Mouse (Mus musculus) heart, adult 18-20 months (tissue): ENCODE measurements around the gene Phf21a. TPM values are rescaled to one million over a fixed set of nuclear protein-coding genes. Genes with fewer than 3 reads are reported as not detected.
"Not testable (repeated sequence)": the region's sequence is repeated elsewhere in the genome, so short reads cannot be mapped to it uniquely, and the experiment has no call there.

Experiments used
- DNase-seq, 2 experiments: peaks; one replicate each; pipeline ENCODE4 v3.0.0; 2021 to 2022; ENCODE audit warnings: mixed read lengths in 1 of 2
- total RNA-seq, 2 experiments: library from RNA; stranded (reverse); gene quantifications; 2 replicates each; pipeline ENCODE4 v1.2.3; 2021

The Phf21a gene
- total RNA-seq, 2 experiments from 2014 or later, result 23.8 to 25.3 TPM

GRCm38 (mm10) chr2:92384101-92384500 lies 291.2 kb downstream of the Phf21a start:
- no peak for DNase-seq

DNA sequence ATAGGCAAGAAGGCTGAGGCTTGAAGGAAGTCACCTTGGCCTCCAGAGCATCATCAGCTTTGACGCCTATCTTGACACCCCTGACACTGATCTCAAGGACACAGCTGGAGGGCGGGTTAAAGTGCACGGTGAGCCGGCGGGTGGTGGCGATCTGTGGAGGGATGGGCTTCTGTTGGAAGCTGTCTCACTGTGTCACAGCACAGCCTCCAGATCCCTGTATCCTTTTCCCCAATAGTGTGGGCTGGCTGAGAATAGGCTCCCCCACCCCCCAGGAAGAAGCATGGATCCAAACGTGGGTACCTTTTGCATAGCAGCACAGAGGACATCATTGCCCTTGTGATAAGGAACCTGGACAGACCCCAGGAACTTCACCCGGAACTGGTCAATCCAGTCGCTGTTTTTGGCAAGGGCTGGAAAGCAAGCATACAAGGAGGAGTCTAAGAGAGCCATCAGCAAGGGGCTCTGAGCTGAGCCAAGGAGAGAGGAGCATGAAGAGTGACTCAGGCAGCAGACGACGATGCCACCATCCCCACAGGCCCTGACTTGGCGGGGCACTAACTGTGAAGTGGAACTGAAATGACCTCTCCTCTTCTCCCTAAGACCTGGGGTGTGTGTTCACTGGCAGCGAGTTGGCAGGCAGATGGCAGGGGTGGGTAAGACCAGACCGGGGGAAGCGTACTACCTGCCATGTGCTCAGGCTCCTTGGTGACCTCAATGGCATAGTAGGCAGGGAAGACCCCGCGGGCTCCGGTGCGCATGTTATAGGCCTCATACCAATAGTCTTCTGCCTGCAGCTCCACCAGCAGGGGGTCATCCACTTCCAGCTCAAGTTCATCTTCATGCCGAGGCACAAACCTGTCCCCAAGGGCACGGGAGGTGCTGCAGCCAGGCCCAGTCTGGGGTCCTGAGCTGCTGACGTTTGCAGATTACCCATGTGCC lies 292.5 kb downstream of the Phf21a start:
- no peak for DNase-seq

DNA sequence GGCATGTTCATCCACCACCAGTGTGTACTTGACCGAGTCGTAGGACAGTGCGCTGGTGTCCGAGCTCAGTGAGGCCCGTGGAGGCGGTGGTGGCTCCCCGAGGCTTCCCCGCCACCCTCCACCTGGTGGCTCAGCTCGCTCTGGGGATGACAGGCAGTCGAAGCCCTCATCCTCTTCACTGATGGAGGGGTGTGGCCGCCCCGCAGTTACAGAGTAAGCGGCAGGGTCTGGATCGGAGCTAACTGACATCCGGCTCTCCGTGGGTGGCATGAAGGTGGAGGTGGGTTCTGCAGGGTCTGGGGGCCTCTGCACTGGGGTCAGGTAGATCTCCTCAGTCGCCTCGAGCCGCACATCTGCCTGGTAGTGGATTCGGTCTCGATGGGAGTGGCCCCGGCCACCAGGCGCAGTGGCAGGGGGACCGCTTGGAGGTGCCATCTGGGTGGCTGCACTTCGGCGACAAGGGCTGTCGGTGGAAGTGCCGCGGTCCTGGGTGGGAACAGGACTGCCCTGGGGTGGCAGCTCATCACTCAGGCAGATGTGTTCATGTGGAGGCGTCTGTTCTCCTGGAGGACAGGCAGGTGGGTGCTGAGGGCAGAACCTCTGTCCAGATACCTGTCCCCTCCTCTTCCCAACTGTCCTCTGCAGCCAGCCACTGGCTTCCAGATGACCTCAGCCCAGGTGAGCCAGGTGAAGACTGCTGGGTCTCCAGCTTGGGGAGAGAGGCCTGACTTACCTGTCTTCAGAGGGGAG lies 294.1 kb downstream of the Phf21a start:
- DNase-seq, result no peak

- peak in 1 of 2 experiments; percentile 21 for DNase-seq
Observed at GRCm38 (mm10) chr2:92387646-92388045, 294.7 kb downstream of the Phf21a start.

DNA sequence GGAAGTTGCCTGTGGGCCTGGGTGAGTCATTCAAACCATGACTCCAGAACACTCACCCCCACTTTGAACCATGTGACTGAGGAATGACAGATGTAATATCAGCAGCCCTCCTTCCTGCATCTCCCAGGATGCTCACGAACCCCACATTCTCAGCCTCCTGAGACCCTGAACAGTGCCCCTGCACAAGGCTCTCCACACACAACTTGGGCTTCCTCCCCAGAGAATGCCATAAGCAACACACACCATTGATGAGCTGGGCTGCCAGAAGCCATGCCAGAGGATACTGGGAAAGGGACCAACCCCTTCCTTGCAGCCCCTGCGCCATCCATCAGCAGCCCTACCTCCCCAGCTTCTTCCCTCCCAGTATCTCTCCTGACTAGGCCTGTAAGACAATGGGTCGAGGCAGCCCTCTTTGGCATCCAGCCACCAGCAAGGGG lies 295.2 kb downstream of the Phf21a start:
- DNase-seq, result no peak

DNA sequence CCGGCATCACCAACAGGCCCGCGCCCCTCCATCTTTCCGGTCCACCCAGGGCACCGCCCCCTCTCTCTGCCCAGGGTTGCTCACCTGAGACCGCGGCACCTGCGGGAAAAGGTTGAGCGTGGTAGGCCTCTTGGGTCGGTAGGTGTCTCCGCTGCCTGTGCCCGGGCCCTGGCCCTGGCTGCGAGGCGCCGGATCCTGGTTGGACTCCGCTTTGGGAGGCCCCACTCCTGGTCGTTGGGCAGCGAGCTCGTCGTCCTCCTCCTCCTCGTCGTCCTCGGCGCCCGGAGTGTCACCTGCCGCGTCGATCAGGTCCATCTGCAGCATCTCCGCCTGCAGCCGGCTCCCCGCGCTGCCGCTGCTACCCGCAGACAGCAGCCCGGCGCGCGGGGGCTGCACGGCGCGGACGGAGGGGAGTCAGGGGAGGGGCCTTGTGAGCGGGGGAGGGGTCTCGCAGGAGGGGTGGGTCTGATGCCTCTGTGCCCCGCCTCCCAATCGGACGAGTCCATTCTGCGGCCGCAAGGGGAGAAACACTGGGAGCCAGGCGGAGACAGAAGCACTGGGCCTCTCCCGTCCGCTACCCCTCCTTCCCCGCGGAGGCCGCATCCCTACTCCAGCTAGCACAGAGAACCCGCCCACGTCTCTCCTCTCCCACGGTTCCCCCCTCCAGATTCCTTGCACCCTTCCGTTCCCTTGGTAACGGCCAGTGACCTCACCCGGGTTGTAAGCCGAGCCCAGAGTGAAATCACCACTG lies 296.1 kb downstream of the Phf21a start:
- DNase-seq, result peak; percentile 86 to 91

GRCm38 (mm10) chr2:92389645-92390044 lies 296.7 kb downstream of the Phf21a start:
- no peak for DNase-seq

DNA sequence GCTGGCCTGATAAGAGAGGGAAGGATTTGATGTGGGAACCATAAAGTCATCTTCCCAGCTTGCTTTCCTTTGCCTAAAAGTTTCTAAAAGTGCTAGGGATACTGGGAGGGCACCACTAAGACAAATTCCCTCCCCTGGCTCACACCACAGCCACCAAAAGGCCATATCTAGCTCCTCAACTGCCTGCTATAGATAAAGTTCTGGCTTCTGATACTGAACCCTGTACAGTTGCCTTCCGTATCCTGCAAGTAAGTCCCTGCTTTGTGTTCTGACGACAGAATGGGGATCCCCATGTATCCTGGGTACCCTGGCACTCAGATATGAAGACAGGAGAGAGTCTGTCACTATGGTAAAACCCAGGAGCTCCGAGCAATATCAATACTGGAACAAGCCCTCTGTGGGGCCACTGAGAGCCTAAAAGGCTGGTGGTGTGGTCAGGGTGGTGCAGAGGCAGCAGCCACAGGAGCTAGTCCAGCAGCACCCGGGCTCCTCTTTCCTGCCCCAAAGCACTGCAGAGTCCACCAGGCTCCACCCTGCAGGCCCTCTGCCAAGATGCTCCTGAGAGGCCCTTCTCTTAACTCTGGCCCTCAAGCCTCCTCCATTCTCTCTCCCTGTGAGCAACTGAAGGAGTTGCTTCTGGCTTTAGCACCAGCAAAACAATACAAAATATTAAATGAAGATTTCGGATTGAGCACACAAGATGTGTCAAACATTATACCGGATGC lies 297.5 kb downstream of the Phf21a start:
- peak; percentile 42 to 51 for DNase-seq

DNA sequence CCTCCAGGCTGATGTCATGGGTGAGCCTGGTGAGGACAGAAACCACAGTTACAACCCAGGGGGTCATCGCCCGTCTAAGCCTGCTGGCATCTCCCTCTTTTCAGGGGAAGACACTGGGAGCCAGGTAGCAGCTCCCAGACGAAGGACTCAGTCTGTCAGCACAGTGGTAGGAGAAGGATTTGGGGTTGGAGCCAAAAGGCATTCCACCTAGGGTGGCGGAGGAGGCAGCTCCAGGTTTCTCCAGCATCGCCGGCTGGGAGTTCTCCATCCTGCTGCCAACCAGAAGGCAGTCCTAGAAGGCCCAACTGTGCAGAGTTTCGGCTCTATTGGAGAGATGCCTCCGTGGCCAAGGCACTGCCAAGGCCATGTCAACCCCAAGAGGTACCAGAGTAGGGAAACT lies 298.2 kb downstream of the Phf21a start:
- no peak for DNase-seq

GRCm38 (mm10) chr2:92391703-92392317 lies 298.9 kb downstream of the Phf21a start:
- DNase-seq, result no peak

DNA sequence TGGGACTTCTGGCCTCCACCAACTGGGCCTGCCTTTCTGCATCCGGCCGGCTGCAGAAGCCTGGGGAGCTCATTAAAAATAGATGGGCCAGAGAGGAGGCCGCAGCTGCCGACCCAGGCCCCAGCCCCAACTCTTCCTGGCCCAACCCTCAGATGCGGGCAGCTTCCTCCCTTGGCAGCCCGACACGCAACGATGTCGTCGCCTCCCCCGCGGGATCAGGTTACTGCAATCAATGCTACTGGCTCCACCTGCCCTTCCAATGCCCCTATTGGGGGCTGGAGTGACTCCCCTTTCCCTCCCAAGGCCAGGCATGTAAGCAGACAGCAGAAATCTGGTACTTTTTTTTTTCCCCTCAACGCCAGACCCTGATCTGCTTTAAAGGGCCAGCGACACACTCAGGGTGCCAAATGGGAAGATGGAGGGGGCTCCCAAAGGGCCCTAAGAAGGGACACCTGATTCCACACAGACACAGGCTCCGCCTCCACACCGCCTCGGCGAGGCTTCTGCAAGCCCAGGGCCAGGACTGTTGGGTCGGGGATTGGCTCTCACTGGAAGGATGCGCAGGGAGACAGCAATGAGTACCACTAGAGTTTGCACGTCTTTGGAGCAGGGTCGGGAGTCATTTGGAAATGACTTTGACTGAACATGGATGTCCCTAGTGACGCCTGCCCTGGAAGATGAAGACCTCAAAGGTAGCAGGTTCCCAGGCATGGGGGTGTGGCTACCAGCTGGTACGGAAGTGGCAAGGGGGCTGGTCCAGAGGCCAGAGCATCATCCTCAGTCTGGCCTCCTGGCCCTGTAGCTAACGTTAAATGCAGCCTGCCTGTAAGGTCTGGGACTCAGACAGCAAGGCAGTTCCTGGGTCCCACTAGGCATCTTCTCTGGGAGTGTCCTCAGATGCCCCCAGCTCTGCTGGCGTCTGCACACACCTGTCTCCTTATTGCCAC lies 299.7 kb downstream of the Phf21a start:
- DNase-seq, result no peak

DNA sequence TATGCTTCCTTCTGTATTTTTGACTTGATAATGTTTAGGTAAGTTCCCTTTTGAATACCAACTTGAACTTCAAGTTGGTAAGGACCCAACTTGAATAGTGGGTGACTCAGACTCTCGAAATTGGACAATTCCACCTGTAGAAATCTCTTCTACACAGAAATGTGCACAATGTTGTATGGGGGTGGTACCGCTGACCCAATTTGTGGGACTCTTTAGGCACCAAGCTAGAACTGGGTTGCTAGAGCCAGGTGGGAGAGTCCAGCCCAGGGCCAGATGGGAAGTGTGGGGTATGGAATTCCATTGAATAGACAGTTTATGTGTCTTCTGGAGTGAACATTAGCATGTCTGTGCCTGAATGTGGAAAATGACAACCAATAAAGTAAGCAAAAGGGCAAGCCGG lies 302.6 kb downstream of the Phf21a start:
- no peak for DNase-seq

DNA sequence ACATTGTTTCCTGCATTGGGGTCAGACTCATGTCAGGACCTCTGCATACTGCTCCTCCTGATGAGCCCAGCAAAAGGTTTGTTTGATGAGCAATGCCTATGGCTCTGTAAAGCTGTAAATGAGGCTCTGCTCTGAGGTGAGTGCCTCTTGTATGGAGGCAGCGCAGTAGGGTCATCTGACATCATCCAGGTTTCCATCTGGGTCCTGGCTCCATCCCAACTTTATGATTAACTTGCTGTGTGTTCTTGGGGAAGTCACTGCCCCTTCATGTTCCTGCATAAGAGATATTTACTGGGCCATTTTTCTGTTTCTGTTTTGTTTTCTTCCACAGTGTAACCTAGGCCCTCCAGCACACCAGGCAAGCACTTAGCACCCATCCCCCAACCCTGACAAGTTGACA lies 304.5 kb downstream of the Phf21a start:
- no peak for DNase-seq

GRCm38 (mm10) chr2:92399877-92400276 lies 307.0 kb downstream of the Phf21a start:
- not testable (repeated sequence) for DNase-seq

DNA sequence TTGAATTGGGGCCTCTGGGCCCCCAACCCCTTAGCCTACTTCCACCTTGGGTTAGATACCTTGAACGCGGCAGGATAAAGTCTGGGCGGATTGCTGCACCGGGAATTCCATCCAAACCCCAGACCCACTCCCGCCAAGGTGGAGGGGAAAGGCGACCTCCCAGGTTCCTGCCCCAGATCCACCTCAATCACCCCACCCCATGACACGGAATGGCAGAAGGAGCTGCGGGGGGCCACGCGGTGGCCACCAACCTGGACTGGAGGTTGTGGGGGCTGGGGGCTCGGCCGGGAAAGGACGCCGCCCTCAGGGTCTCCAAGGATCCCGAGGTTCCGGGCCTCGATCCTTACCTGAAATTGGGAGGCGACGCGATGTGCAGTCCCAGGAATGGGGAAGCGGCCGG lies 307.8 kb downstream of the Phf21a start:
- no peak for DNase-seq

DNA sequence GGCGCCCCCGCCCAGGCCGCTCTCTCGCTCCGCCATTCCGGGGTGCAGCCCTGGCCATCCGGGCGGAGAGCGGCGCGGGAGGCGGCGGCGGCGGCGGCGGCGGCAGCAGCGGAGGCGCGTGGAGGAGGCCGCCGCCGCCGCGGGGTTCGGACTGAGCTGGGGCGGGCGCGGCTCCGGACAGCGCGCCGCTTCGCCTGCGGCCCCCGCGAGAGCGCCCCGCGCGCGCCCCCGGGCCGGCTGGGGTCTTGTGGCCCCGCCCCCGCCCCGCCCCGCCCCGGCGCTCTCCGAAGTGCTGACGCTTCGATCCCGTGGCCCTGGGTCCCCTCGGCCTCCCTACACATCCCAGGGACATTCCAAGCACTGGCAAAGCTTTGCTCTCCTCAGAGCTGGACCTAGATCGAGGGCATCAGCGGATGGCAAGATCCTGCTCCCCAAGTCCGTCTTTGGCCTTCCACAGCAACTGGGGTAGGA lies 308.2 kb downstream of the Phf21a start, which contains the start of gene Mapk8ip1:
Gene Mapk8ip1 (minus strand): TSS at position 173 of the 471 bp plus-strand sequence.
- DNase-seq, result no peak

GRCm38 (mm10) chr2:92402591-92403326 lies 309.8 kb downstream of the Phf21a start:
- DNase-seq, result no peak

DNA sequence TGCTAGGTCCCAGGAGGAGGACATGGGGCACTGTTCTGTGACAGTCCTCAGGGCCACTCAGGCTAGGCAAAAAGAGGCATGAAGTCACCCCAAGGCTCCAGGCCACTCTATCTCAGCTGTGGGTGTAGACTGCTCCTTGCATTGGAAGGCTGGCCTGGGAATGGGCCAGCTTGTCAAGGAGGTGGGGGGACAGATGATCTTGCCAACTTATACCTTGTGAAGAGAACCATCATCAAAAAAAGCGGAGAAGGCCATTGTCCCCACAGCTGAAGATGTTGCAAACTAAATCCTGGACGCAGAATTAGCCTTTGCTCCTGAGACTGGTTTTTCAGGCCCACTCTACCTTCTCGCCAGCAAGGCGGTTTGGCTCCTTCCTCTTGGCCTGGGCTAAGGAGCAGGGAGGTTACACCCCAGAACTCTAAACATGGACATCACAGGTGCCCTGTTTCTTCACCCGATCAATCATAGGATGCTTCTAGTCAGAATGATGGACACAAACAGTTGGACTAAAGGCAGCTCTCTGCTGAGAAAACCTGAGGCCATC lies 310.9 kb downstream of the Phf21a start:
- no peak for DNase-seq

- DNase-seq, result no peak
Observed at GRCm38 (mm10) chr2:92404737-92405136, 311.8 kb downstream of the Phf21a start.
